Mouse (Mus musculus) lung, adult 2 months (tissue): ENCODE results near the gene Lrif1. TPM values are rescaled to one million over a fixed set of nuclear protein-coding genes. Genes with fewer than 3 reads are reported as not detected.
"Not testable (repeated sequence)": the region's sequence is repeated elsewhere in the genome, so short reads cannot be mapped to it uniquely, and the experiment has no call there.

Experiments
- DNase-seq: peaks from one replicate; pipeline ENCODE4 v3.0.0; 2022
- H3K4me1 ChIP-seq: fragments of 200-500 bp; 2 replicates; pipeline ENCODE4 v1.6.1; 2011; ENCODE audit warnings: low read length; ENCODE audit not compliant: control insufficient read depth, insufficient read depth
- H3K4me3 ChIP-seq: fragments of 200-500 bp; replicated peaks from 2 replicates; pipeline ENCODE3; 2011; ENCODE audit warnings: low read depth, mild to moderate bottlenecking, control low read depth, low read length; ENCODE audit errors: extremely low read depth
- CTCF ChIP-seq: fragments of 200-500 bp; IDR thresholded peaks from 2 replicates; pipeline ENCODE4 v1.5.1; 2011; ENCODE audit warnings: mild to moderate bottlenecking, low read length, control low read depth; ENCODE audit not compliant: insufficient read depth
- POLR2A ChIP-seq: fragments of 200-500 bp; IDR thresholded peaks from 2 replicates; pipeline ENCODE4 v1.6.1; 2011; ENCODE audit warnings: low read depth, mild to moderate bottlenecking, control low read depth, low read length, borderline replicate concordance; ENCODE audit errors: extremely low read depth
- WGBS: fragments of 180-500 bp; shearing (Covaris S2); methylation state at CpG from one replicate; pipeline ENCODE4 v1.1.7; 2018; 5-methylcytosine and 5-hydroxymethylcytosine counted together
- polyA plus RNA-seq: library from polyadenylated mRNA; depleted of rRNA; stranded (reverse); fragments of >200 nt; gene quantifications from 2 replicates; pipeline ENCODE4 v1.2.3, GENCODE M21; 2012; rRNA removed

Gene Lrif1
- polyA plus RNA-seq, result 2.3 and 2.5 TPM in 2 replicates

GRCm38 (mm10) chr3:106684830-106685229 is at the start of gene Lrif1:
Gene Lrif1, plus strand, starts transcription at chr3:106684987.
- TF ChIP-seq CTCF, result no peak
- no peak for TF ChIP-seq POLR2A
- Histone ChIP-seq H3K4me3 (peak within 1 kb of the TSS; percentile 82), H3K4me1 (peaks cover 2% of the 10 kb centered on the region; the same call in 1 of the 2 replicates)
- under 1% methylated on average over 20 of the region's 20 CpGs for WGBS
- peak; percentile 43 for DNase-seq

GRCm38 (mm10) chr3:106672811-106673210 is 12.0 kb upstream of the Lrif1 start:
- DNase-seq, H3K4me1 ChIP-seq, H3K4me3 ChIP-seq: not testable (repeated sequence)
- 64% methylated on average over 14 of the region's 14 CpGs for WGBS

GRCm38 (mm10) chr3:106685381-106685780 is 594 bp downstream of the Lrif1 start:
- Histone ChIP-seq H3K4me3 (no peak overlapping the region), H3K4me1 (peaks cover 2% of the 10 kb centered on the region; the same call in 1 of the 2 replicates)
- no peak for DNase-seq
- TF ChIP-seq CTCF (no peak), POLR2A (no peak)
- 19% methylated on average over 1 of the region's 1 CpGs for WGBS

- under 1% methylated on average over 31 of the region's 31 CpGs for WGBS
- H3K4me3 ChIP-seq, result peak overlapping the region; percentile 99
- no peaks in the 10 kb centered on the region; the same call in 1 of the 2 replicates for H3K4me1 ChIP-seq
- TF ChIP-seq CTCF (no peak), POLR2A (peak; percentile 79; the same call in 1 of the 2 replicates)
- DNase-seq, result peak; percentile 93
These were observed 36.7 kb downstream of the Lrif1 start for GRCm38 (mm10) chr3:106721397-106722027.

GRCm38 (mm10) chr3:106722028-106722945 is 37.5 kb downstream of the Lrif1 start:
- WGBS, result 2% methylated on average over 33 of the region's 33 CpGs
- Histone ChIP-seq H3K4me3 (peak overlapping the region; percentile 99), H3K4me1 (no peaks in the 10 kb centered on the region; the same call in 1 of the 2 replicates)
- DNase-seq, result peak; percentile 83
- TF ChIP-seq POLR2A, result no peak; the same call in 1 of the 2 replicates

GRCm38 (mm10) chr3:106755898-106756297 is 71.1 kb downstream of the Lrif1 start:
- 63% methylated on average over 1 of the region's 1 CpGs for WGBS
- DNase-seq, result no peak
- H3K4me3 ChIP-seq, result no peak overlapping the region
- TF ChIP-seq POLR2A (no peak), CTCF (no peak)
- H3K4me1 ChIP-seq, result no peaks in the 10 kb centered on the region

GRCm38 (mm10) chr3:106771834-106772233 is 87.0 kb downstream of the Lrif1 start:
- TF ChIP-seq CTCF (no peak), POLR2A (no peak)
- H3K4me1 ChIP-seq, result no peaks in the 10 kb centered on the region; the same call in 1 of the 2 replicates
- WGBS, result 76% methylated on average over 1 of the region's 1 CpGs
- DNase-seq, result no peak
- H3K4me3 ChIP-seq, result no peak overlapping the region

GRCm38 (mm10) chr3:106785130-106785529 is 100.3 kb downstream of the Lrif1 start:
- TF ChIP-seq POLR2A (no peak), CTCF (no peak)
- DNase-seq, result no peak
- Histone ChIP-seq H3K4me1 (no peaks in the 10 kb centered on the region), H3K4me3 (no peak overlapping the region)
- WGBS, result 62% methylated on average over 3 of the region's 3 CpGs

Other genes with a start within 250 kb of the Lrif1 start
- gene Dennd2d, start 202.6 kb upstream of the Lrif1 start, polyA plus RNA-seq, result 8.7 and 12.7 TPM in 2 replicates
- gene Dram2, start 137.2 kb upstream of the Lrif1 start, polyA plus RNA-seq, result 43.6 and 65.9 TPM in 2 replicates
- gene Cept1, start 137.2 kb upstream of the Lrif1 start, polyA plus RNA-seq, result 15.6 and 25.2 TPM in 2 replicates
- 15.4 and 29.2 TPM in 2 replicates for gene Cd53, start 105.2 kb downstream of the Lrif1 start, polyA plus RNA-seq
- gene Olfr266, start 141.3 kb downstream of the Lrif1 start, polyA plus RNA-seq, result not detected in 2 replicates